Mouse (Mus musculus) activated CD4-positive, CD25-positive, alpha-beta regulatory T cell, adult 4 months (primary cell): ENCODE measurements around the gene Galnt14. TPM values are rescaled to one million over a fixed set of nuclear protein-coding genes. Genes with fewer than 3 reads are reported as not detected.

Source experiments
- ATAC-seq: one replicate; pipeline ENCODE4 v1.8.0; 2017
- polyA plus RNA-seq, 2 experiments: library from polyadenylated mRNA; unstranded; fragments of 100-300 nt; shearing (Covaris generic); gene quantifications; one replicate each; pipeline ENCODE4 v1.2.1; 2017

Gene Galnt14
- polyA plus RNA-seq: under 1 TPM; 0.48 to 0.79 TPM

DNA sequence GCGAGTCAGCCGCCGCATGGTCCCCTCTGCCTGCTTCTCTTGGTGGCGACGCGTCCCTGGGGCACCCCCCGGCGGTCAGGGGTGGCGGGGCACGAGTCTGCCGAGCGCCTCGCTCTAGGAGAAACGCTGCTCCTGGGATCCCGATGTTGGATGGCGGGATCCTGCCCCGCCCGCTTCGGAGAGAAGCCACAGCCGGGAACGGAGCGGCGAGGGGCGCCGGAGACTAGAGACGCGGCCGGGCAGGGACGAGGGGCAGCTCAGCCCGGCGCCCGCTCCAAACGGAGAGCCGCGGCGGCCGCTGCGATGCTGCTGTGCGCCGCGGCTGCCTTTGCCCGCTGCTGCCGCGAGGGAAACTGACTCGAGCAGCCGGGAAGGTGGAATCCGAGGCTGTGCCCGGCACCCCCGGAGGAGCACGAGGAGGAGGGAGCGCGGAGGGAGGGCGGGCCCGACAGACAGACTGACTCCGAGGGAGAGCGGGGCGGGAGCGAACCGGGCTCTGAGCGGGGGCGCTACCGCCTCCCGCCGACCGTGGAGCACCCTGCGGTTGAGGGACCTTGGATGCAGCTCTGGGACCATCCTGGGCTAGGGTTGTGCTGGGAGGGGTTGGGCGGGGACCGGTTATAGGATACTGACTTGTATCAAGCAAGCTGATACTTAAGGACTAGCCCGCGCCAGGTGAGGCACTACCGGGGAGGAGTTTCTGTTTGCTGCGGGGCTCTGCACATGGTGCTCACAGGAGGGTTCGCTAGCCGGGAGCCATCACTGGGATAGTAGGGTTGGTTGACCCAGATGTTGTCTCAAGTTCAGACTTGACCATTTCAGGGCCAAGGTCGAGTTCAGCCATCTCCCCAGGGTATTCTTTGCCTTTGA, at the start of gene Galnt14:
TSS of gene Galnt14 (minus strand) at position 412 of the 870 bp plus-strand sequence.
- ATAC-seq: no peak

- peak; percentile 91 for ATAC-seq
Observed at GRCm38 (mm10) chr17:73743681-73744311, 33.5 kb upstream of the Galnt14 start.

GRCm38 (mm10) chr17:73723885-73724682, 13.8 kb upstream of the Galnt14 start:
- no peak for ATAC-seq

DNA sequence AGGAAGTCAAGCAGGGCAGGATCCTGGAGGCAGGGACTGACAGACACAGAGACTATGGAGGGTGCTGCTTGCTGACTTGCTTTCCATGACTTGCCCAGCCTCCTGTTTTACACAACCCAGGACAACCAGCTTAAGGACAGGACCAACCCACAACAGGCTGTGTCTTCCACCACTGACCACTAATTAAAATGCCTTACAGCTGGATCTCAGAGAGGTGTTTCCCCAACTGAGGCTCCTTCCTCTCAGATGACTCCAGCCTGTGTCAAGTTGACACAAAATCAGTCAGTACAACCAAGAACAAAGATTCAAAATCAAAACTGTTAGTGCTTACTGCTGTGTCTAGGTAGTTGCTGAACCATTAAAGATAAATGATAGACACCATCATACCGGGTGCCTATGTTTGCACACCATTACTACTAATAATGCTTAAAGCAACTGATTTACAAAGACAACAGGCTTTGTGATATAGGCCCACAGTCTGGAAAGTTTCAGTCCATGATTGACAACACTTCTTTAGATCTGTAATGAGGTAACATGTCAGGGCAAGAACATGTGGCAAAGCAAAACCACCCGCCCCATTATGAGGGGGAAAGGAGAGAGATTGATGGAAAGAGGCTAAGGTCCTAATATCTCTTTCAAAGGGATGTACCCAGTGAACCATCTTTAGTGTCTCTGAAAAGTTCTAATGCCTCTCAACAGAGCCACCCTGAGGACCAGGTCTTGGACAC, 8.9 kb upstream of the Galnt14 start:
- no peak for ATAC-seq

GRCm38 (mm10) chr17:73716684-73717083, 6.4 kb upstream of the Galnt14 start:
- no peak for ATAC-seq

- no peak for ATAC-seq
Observed at GRCm38 (mm10) chr17:73714440-73715221, 4.4 kb upstream of the Galnt14 start.

DNA sequence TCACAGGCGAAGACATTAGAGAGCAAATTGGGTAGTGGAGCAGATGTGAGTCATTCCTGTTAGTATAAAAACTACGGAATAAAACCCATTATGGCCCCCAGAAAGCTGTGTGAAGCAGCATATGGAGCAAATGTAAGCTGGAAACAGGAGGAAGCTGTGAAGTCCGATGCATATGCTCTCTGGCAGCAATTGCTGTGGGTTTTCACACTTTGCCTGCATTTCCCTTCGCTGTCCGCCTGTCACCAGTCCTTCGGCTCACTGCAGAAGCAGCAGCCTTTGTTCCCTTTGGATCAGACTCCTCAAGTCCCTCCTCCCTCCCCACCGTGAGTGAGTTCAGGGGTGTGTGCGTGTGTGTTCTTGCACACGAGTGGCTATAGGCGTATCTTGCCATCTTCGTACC, 3.1 kb upstream of the Galnt14 start:
- no peak for ATAC-seq

DNA sequence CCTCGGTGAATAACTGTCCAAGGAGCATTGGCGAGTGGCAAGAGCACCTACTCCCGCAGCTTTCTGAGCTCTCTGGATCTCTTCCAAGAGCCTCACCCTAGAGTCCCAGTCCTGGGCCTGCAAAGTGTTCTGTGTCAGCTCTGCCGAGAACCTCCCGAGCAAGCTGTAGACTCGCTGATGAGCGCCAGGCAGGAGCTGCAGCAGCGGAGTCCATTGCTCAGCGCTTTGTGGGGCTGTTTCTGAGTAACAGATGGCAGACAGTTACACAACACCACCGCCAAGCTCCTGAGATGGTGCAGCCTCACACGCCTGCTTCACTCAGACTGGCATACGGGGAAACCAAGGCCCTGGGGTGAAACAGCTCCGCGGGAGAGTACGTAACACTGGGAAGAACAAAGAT, 1.7 kb upstream of the Galnt14 start:
- ATAC-seq: no peak

DNA sequence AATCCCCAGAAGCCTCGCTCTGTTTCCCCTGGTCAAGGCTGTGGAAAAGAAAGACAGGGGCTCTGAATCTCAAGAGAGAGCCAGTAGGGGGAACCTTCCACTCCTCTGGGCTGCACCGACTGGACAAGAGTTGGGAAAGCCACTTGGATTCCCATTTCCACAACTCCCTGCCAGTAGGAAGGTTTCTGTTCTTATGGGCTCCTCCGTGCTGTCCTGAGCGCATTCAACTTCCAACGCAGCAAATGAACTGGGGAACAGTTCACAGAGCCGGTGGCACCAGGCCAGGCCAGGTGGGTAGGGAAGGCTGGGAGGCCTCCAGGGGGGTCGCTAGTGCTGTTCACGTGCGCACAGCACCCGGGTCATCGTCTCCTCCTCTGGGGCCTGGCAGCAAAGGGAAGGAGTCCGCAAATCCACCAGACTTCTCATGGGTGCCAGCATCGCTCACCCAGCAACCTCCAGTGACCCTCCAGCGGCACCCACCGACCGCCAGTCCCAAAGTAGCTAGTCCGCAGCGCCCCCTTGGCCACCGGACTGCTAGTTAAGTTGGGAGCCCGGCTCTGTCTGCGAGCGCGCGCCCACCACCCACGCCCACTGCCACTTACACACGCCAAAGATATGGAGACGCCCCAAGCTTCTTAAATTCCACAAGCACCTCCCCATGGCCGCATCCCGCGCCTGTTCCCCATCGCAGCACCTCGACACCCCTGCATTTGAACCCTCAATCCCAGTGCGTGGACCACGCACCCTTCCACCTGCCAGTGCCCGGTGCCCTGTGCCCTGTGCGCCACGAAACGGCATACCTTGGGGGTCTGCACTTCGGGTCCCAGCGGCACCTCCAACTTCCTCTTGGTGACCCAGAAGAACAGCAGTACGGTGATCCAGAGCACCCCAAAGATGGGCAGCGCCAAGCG, 867 bp downstream of the Galnt14 start:
- no peak for ATAC-seq

DNA sequence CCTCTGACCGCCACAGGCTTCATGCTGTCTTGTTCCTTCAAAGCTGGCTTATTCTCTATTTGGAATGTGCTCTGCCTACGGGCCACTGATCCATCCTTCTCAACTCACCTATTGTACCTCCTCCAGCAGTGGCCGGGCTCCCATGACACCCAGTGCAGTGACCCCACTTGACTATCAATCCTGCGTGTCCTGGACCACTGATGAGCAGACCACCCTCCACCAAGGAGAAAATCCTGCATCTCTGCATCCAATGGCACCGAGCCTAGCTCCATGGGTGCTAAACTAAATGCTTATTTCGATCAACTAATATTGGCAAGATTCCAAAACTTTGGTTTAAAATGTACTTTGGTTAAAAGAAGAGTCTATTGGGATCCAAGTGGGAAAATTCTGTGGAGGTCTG, 1.8 kb downstream of the Galnt14 start:
- no peak for ATAC-seq

- ATAC-seq: no peak
Observed at GRCm38 (mm10) chr17:73703571-73703970, 6.7 kb downstream of the Galnt14 start.

DNA sequence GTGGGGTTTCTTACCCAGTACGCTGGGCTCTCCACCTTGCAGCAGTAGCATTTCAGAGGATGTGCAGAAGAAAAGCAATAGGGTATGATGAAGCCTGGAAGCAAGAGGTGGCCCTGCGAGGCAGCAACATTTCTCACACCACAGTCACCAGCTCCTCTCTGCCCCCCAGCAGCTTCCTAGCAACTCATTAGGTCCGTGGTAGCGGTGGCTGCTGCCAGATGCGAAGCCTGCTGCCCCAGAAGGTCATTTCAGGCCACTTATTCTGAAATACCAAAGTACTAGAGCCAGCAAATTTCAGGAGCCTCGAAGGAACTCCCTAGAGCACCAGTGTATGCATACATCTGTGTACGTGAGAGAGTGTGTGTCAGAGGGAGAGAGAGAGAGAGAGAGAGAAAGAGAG, 9.2 kb downstream of the Galnt14 start:
- no peak for ATAC-seq

DNA sequence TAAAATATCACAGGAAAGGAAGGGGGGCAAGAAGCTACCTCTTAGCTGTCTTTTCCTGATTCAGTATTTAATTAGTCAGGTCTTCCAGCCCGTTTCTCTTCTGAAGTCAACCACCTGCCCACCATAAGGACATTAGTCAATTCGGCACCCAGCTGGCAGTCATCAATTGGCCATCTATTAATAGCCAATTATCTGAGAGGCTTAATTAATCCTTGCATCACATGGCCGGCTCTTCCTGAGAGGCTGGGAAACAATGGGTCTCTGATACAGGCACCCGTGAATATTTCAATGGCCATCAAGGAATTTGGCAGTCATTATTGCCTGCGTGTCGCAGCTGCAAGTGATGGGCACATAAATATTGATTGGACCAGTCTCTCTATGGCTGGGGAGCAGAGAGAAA, 10.4 kb downstream of the Galnt14 start:
- no peak for ATAC-seq

DNA sequence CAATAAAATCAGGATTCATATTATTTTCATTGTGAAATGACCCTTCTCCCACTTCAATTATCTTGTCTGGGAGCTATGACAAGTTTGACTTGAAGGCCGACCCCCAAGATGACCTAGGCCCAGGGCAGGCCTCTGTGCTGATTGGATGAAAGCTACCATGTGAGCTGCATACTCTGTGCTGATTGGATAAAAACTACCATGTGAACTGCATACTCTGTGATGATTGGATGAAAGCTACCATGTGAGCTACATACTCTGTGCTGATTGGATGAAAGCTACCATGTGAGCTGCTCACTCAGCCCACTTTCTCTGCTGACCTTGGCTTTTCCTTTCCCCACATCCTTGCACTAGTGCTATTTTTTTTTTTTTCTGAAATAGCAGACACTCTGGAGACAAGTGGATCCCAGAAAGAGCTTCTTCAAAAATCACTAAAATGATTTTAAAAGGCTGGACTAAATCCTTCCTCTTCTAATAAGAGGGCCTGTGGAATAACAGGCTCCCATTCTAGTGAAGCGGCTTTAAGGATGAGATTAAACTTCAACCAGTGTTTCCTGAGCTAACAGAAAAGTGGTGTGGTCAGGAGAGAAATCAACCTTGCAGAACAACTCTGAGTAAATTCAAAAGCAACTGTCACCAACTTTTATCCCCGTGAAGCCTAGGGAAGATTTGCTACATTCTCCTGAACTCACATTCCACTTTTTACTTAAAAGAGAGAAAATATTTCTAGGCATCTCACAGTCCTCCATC, 15.9 kb downstream of the Galnt14 start:
- no peak for ATAC-seq

DNA sequence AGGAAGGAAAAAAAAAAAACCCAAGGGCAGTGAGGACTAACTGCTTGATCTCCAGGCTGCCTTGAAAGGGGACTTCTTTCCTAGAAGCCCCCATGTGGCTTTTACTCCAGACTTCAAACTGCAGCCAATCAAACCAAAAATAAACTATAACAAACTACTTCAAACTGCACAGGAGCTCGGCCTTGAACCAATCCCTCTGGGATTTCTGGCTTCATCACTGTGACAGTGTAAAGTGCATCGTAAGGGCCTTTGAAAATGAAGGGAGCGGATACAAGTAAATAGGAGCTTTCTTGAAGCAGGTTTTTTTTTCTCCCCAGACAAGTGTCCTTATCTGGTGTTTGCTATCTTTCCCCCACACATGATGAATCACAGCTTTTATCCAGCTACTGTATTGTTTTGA, 22.0 kb downstream of the Galnt14 start:
- ATAC-seq: no peak

- ATAC-seq: no peak
Observed at GRCm38 (mm10) chr17:73686292-73686691, 24.0 kb downstream of the Galnt14 start.

- ATAC-seq: no peak
Observed at GRCm38 (mm10) chr17:73684746-73685145, 25.5 kb downstream of the Galnt14 start.

- ATAC-seq: no peak
Observed at GRCm38 (mm10) chr17:73671921-73672320, 38.3 kb downstream of the Galnt14 start.

DNA sequence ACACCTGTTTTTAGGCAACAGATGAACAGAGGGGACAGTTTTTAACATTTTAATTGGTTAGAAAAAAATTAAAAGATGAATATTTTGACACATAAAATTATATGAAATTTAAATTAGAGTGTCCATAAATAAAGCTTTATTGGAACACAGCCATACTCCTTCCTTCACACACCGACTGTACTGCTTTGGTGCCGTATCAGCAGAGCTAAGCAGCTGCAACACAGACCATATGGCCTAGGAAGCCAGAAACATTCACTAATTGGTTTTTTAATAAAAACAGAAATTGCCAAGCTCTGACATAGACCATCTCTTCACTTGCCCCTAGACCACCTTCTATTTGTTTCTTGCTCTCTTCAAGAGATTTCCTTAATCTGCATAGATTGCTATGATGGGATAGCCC, 40.2 kb downstream of the Galnt14 start:
- no peak for ATAC-seq

DNA sequence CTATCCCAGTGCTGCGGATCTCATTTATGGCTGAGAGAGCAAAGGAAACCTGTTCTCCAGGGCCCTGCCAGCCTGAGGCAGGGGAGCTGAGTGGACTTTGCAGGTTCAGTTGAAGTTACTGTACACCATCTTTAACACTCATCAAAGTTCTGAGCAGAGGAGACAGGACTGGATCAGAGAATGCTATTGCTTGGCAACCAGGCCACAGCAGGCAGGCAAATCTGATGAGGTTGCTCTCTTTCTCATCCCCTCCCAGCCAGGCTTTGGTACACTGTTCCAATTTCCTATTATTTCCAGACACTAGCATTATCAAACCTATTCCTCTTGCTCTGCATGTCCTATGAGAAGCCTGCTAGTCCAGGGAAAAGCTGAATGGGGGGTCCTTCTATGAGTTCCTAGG, 41.3 kb downstream of the Galnt14 start:
- no peak for ATAC-seq
